Mouse (Mus musculus) MEL (cell line): ENCODE data around the gene Arsg. TPM values are rescaled to one million over a fixed set of nuclear protein-coding genes. Genes with fewer than 3 reads are reported as not detected.

Source experiments
- DNase-seq: peaks from one replicate; pipeline ENCODE4 v3.0.0; 2011; ENCODE audit warnings: low read depth, low spot score
- H3K27ac ChIP-seq: 2 replicates; pipeline ENCODE4 v1.5.1; 2012; ENCODE audit warnings: low read depth, mild to moderate bottlenecking, control low read depth, low read length, moderate library complexity; ENCODE audit not compliant: control insufficient read depth
- H3K27me3 ChIP-seq, 2 experiments: fragments of 150-350 bp in 1 of 2; sonication (generic) in 1 of 2; 2 replicates each; pipeline ENCODE4 v1.6.1; 2012; ENCODE audit warnings: low read length in 2 of 2, mild to moderate bottlenecking in 2 of 2, improper control_type of control experiment in 1 of 2, moderate library complexity in 1 of 2; ENCODE audit not compliant: insufficient read depth in 2 of 2, control insufficient read depth in 1 of 2
- H3K36me3 ChIP-seq, 2 experiments: 2 replicates each; pipeline ENCODE4 v1.6.1; 2012 to 2014; ENCODE audit warnings: low read length in 2 of 2, improper control_type of control experiment in 1 of 2, inconsistent platforms in 1 of 2, mild to moderate bottlenecking in 1 of 2; ENCODE audit not compliant: insufficient read depth in 2 of 2, control insufficient read depth in 1 of 2
- H3K4me1 ChIP-seq, 2 experiments: fragments of 150-350 bp in 1 of 2; sonication (generic) in 1 of 2; 2 replicates each; pipeline ENCODE4 v1.6.1; 2012; ENCODE audit warnings: low read length in 2 of 2, improper control_type of control experiment in 1 of 2, mild to moderate bottlenecking in 1 of 2; ENCODE audit not compliant: insufficient read depth in 2 of 2, control insufficient read depth in 1 of 2
- H3K4me3 ChIP-seq, 2 experiments: fragments of 150-350 bp in 1 of 2; sonication (generic) in 1 of 2; 2 replicates each; pipeline ENCODE4 v1.5.1; 2012; ENCODE audit warnings: low read depth in 2 of 2, low read length in 2 of 2, mild to moderate bottlenecking in 2 of 2, moderate library complexity in 2 of 2, control low read depth in 1 of 2, improper control_type of control experiment in 1 of 2; ENCODE audit not compliant: control insufficient read depth in 1 of 2, insufficient read depth in 1 of 2
- H3K79me2 ChIP-seq: 2 replicates; pipeline ENCODE4 v1.6.1; 2012; ENCODE audit warnings: mild to moderate bottlenecking, low read length, moderate library complexity; ENCODE audit not compliant: control insufficient read depth, poor library complexity, insufficient read depth
- H3K9ac ChIP-seq: 2 replicates; pipeline ENCODE4 v1.6.1; 2012; ENCODE audit warnings: low read depth, mild to moderate bottlenecking, control low read depth, low read length, moderate library complexity; ENCODE audit not compliant: control insufficient read depth, poor library complexity, severe bottlenecking
- H3K9me3 ChIP-seq: fragments of 150-350 bp; sonication (generic); replicated peaks from 2 replicates; pipeline ENCODE4 v1.6.1; 2012; ENCODE audit warnings: mild to moderate bottlenecking, low read length, improper control_type of control experiment, moderate library complexity; ENCODE audit not compliant: insufficient read depth
- CHD1 ChIP-seq: IDR thresholded peaks from 2 replicates; pipeline ENCODE4 v1.6.1; 2012; ENCODE audit warnings: low read depth, mild to moderate bottlenecking, inconsistent platforms, low read length, improper control_type of control experiment
- CHD2 ChIP-seq: IDR thresholded peaks from 2 replicates; pipeline ENCODE4 v1.6.1; 2011; ENCODE audit warnings: low read length, improper control_type of control experiment
- E2F4 ChIP-seq: IDR thresholded peaks from 2 replicates; pipeline ENCODE4 v1.6.1; 2011; ENCODE audit warnings: low read depth, low read length, improper control_type of control experiment, borderline replicate concordance
- EP300 ChIP-seq, 2 experiments: IDR thresholded peaks; 2 replicates each; pipeline ENCODE4 v1.6.1; 2011; ENCODE audit warnings: improper control_type of control experiment in 2 of 2, low read length in 2 of 2, low read depth in 1 of 2, mild to moderate bottlenecking in 1 of 2
- ETS1 ChIP-seq: IDR thresholded peaks from 2 replicates; pipeline ENCODE4 v1.6.1; 2012; ENCODE audit warnings: low read depth, mild to moderate bottlenecking, inconsistent platforms, low read length, improper control_type of control experiment, moderate library complexity
- GABPA ChIP-seq: IDR thresholded peaks from 2 replicates; pipeline ENCODE4 v1.6.1; 2012; ENCODE audit warnings: low read depth, mild to moderate bottlenecking, inconsistent platforms, low read length, improper control_type of control experiment, moderate library complexity
- GATA1 ChIP-seq: IDR thresholded peaks from 2 replicates; pipeline ENCODE4 v1.6.1; 2011; ENCODE audit warnings: low read depth, low read length, improper control_type of control experiment
- JUND ChIP-seq: IDR thresholded peaks from 2 replicates; pipeline ENCODE4 v1.6.1; 2011; ENCODE audit warnings: low read depth, mild to moderate bottlenecking, improper control_type of control experiment, low read length
- KAT2A ChIP-seq: conservative IDR thresholded peaks from 2 replicates; pipeline ENCODE4 v1.6.1; 2012; ENCODE audit warnings: low read depth, low read length, improper control_type of control experiment, inconsistent platforms
- MAFK ChIP-seq: IDR thresholded peaks from 2 replicates; pipeline ENCODE4 v1.6.1; 2011; ENCODE audit warnings: low read depth, mild to moderate bottlenecking, low read length, improper control_type of control experiment, borderline replicate concordance
- MAX ChIP-seq: IDR thresholded peaks from 2 replicates; pipeline ENCODE4 v1.6.1; 2011; ENCODE audit warnings: low read length, improper control_type of control experiment
- MXI1 ChIP-seq: IDR thresholded peaks from 2 replicates; pipeline ENCODE4 v1.6.1; 2011; ENCODE audit warnings: mild to moderate bottlenecking, low read depth, low read length, improper control_type of control experiment
- MYB ChIP-seq: IDR thresholded peaks from 2 replicates; pipeline ENCODE4 v1.6.1; 2011; ENCODE audit warnings: mild to moderate bottlenecking, low read depth, low read length, improper control_type of control experiment
- NRF1 ChIP-seq: IDR thresholded peaks from 2 replicates; pipeline ENCODE4 v1.6.1; 2014; ENCODE audit warnings: low read depth, mild to moderate bottlenecking, inconsistent platforms, low read length, improper control_type of control experiment, moderate library complexity; ENCODE audit not compliant: poor library complexity, insufficient read depth, severe bottlenecking
- RAD21 ChIP-seq: IDR thresholded peaks from 2 replicates; pipeline ENCODE4 v1.6.1; 2011; ENCODE audit warnings: mild to moderate bottlenecking, low read depth, low read length, improper control_type of control experiment
- SIN3A ChIP-seq: IDR thresholded peaks from 2 replicates; pipeline ENCODE4 v1.6.1; 2012; ENCODE audit warnings: low read length, improper control_type of control experiment, inconsistent platforms
- SMC3 ChIP-seq: IDR thresholded peaks from 2 replicates; pipeline ENCODE4 v1.6.1; 2011; ENCODE audit warnings: low read depth, low read length, improper control_type of control experiment
- TAL1 ChIP-seq: IDR thresholded peaks from 2 replicates; pipeline ENCODE4 v1.6.1; 2012; ENCODE audit warnings: mild to moderate bottlenecking, inconsistent platforms, low read length, moderate library complexity, mixed read lengths
- TBP ChIP-seq: IDR thresholded peaks from 2 replicates; pipeline ENCODE4 v1.8.0; 2011; ENCODE audit warnings: low read depth, low read length, improper control_type of control experiment
- UBTF ChIP-seq: IDR thresholded peaks from 2 replicates; pipeline ENCODE4 v1.6.1; 2012; ENCODE audit warnings: low read depth, mild to moderate bottlenecking, inconsistent platforms, low read length, improper control_type of control experiment, moderate library complexity, borderline replicate concordance; ENCODE audit not compliant: insufficient read depth
- ZKSCAN1 ChIP-seq: IDR thresholded peaks from 2 replicates; pipeline ENCODE4 v1.6.1; 2012; ENCODE audit warnings: low read depth, mild to moderate bottlenecking, inconsistent platforms, low read length, improper control_type of control experiment, moderate library complexity
- ZMIZ1 ChIP-seq: IDR thresholded peaks from 2 replicates; pipeline ENCODE4 v1.6.1; 2012; ENCODE audit warnings: low read depth, mild to moderate bottlenecking, inconsistent platforms, low read length, improper control_type of control experiment, moderate library complexity
- ZNF384 ChIP-seq: IDR thresholded peaks from 2 replicates; pipeline ENCODE4 v1.6.1; 2012; ENCODE audit warnings: low read depth, mild to moderate bottlenecking, inconsistent platforms, low read length, improper control_type of control experiment
- polyA plus RNA-seq, 2 experiments: library from polyadenylated mRNA; stranded (reverse) in 1 of 2; unstranded in 1 of 2; fragments of >175 nt in 1 of 2; fragments of >200 nt in 1 of 2; gene quantifications; 2 replicates each; pipeline versions ENCODE4 v1.2.1 to v1.2.4; 2012; ENCODE audit warnings: low replicate concordance in 2 of 2, low read depth in 1 of 2; ENCODE audit not compliant: insufficient read length in 2 of 2, insufficient read depth in 1 of 2, missing spikeins in 1 of 2
- total RNA-seq: library from RNA; depleted of rRNA; stranded (reverse); fragments of 300-350 nt; gene quantifications from 2 replicates; pipeline ENCODE4 v1.2.3, GENCODE M21; 2012

The Arsg gene
- total and polyA plus RNA-seq, 3 experiments, result 3.9 to 5.2 TPM; not detected in 1

GRCm38 (mm10) chr11:109546305-109547001 is 73.3 kb downstream of the Arsg start:
- Histone ChIP-seq H3K4me3 (no peak overlapping the region), H3K79me2 (no peaks in the 10 kb centered on the region), H3K4me1 (peaks cover 30 to 42% of the 10 kb centered on the region in 2 experiments), H3K9me3 (no peaks in the 10 kb centered on the region), H3K36me3 (peaks cover 0 to 27% of the 10 kb centered on the region in 2 experiments; a peak in 2 of 4 replicates), H3K9ac (no peak overlapping the region), H3K27ac (no peak overlapping the region), H3K27me3 (no peaks in the 10 kb centered on the region)
- TF ChIP-seq GATA1, result no peak
- TF ChIP-seq SIN3A, result no peak
- no peak for TF ChIP-seq MAX
- no peak for TF ChIP-seq EP300 (IDR thresholded peaks at IDR 0.05; ENCODE audit: low read depth in 1 of 2, low read length in 2 of 2)
- no peak for TF ChIP-seq SMC3
- TF ChIP-seq ZMIZ1, result no peak
- no peak for DNase-seq

GRCm38 (mm10) chr11:109547652-109548051 is 74.5 kb downstream of the Arsg start:
- H3K36me3 ChIP-seq, result peaks cover 0 to 27% of the 10 kb centered on the region in 2 experiments; a peak in 2 of 4 replicates
- DNase-seq, result no peak
- TF ChIP-seq MYB (no peak), ZNF384 (peak; percentile 83)
- H3K9me3 ChIP-seq, result no peaks in the 10 kb centered on the region
- peaks cover 30 to 42% of the 10 kb centered on the region in 2 experiments for H3K4me1 ChIP-seq
- no peak overlapping the region for H3K4me3 ChIP-seq
- no peaks in the 10 kb centered on the region for H3K79me2 ChIP-seq
- no peak overlapping the region for H3K9ac ChIP-seq
- no peak overlapping the region for H3K27ac ChIP-seq
- no peaks in the 10 kb centered on the region for H3K27me3 ChIP-seq

- Histone ChIP-seq H3K4me1 (peaks cover 26 to 42% of the 10 kb centered on the region in 2 experiments), H3K36me3 (peaks cover 0 to 25% of the 10 kb centered on the region in 2 experiments; a peak in 2 of 4 replicates), H3K27me3 (no peaks in the 10 kb centered on the region), H3K9me3 (no peaks in the 10 kb centered on the region), H3K4me3 (no peak overlapping the region), H3K9ac (no peak overlapping the region), H3K27ac (peak overlapping the region; percentile 50), H3K79me2 (no peaks in the 10 kb centered on the region)
- DNase-seq, result peak; percentile 64
- TF ChIP-seq UBTF, result no peak
- TF ChIP-seq SIN3A, result peak; percentile 34; the same call in 1 of the 2 replicates
- no peak for TF ChIP-seq MYB
- TF ChIP-seq E2F4, result no peak
- no peak for TF ChIP-seq CHD2
- TF ChIP-seq MAX, result peak; percentile 19; the same call in 1 of the 2 replicates
- TF ChIP-seq MXI1, result peak; percentile 22; the same call in 1 of the 2 replicates
- TF ChIP-seq GATA1, result peak; percentile 57
- no peak for TF ChIP-seq ZKSCAN1
- TF ChIP-seq GABPA, result no peak
- no peak; the same call in 1 of the 2 replicates for TF ChIP-seq MAFK
- TF ChIP-seq TBP, result 0 out of 2 replicates have a peak, but pooled peaks have one; percentile 29
- peak; percentile 29; the same call in 1 of the 2 replicates for TF ChIP-seq TAL1
- TF ChIP-seq KAT2A, result no peak
- TF ChIP-seq JUND, result no peak
- no peak for TF ChIP-seq CHD1
- TF ChIP-seq ETS1, result peak; percentile 64
- TF ChIP-seq RAD21, result no peak
- TF ChIP-seq EP300 (IDR thresholded peaks at IDR 0.05; ENCODE audit: low read depth in 1 of 2, low read length in 2 of 2), result peak; percentile 76 to 86
- no peak for TF ChIP-seq NRF1
Observed at GRCm38 (mm10) chr11:109549599-109550290, 76.6 kb downstream of the Arsg start.
